Comparison of ENCODE assay signal across 8 mouse cellular contexts in the genomic region with DNA sequence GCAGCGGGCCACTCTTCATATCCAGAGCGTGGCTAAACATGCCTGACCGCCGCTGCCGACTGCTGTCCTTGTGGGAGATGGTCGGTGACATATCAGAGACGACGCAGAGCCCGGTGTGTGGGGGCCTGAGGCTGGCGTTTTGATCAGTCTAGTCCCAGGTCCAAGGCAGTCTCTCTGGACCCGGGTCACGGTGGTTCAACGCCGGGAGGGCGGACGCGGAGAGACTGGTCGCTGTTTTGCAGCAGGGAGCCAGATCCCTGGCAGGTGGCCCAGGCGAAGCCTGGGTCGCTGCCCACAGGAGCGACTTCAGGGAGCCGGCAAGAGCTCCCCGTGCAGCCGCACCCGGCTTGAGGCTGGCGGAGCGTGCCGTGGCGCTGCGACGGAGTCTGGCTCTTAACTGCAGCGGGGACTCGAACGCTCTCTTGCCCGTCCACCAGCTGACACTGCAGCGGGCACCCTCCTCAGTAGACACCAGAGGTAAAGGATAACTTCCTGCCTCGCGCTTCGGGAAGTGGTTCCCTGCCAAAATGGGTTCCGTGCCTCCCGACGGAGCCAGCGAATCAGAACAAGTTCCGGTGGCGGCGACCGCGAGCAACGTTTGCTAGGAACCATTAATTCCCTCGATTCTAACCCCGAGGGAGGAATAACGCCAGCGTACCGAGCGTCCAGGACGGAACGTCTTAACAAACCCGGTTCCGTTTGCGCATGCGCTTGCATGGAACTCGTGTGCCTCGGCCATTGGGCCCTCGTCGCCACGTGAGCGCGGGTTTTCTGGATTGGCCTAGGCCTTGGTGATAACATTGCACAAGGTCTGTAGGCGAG. TPM values are rescaled to one million over a fixed set of nuclear protein-coding genes. Genes with fewer than 3 reads are reported as not detected.
A peak's percentile ranks its signal among the peaks of the same experiment; 100 is the strongest.
DNase-seq lines count a peak whose midpoint lies in the region; ATAC-seq lines count a peak whose summit lies in the region.

A gene (minus strand): TSS at position 669 of the 822 bp plus-strand sequence.

- H3K9me3 ChIP-seq in heart, embryonic 13.5 days = no peaks in the 10 kb centered on the region
- no peaks in the 10 kb centered on the region for H3K9me3 ChIP-seq in liver, embryonic 12.5 days (replicated peaks)
- H3K9me3 ChIP-seq in stomach, embryonic 15.5 days = no peaks in the 10 kb centered on the region

- H3K27ac ChIP-seq in brown adipose tissue, adult 24 weeks (replicated peaks; ENCODE audit: low read depth, low read length) = peak within 1 kb of the TSS; percentile 83
- H3K27ac ChIP-seq in heart, embryonic 13.5 days (replicated peaks) = peak within 1 kb of the TSS; percentile 76
- H3K27ac ChIP-seq in liver, embryonic 12.5 days = peak within 1 kb of the TSS; percentile 90
- peak within 1 kb of the TSS; percentile 88 for H3K27ac ChIP-seq in stomach, embryonic 15.5 days

- H3K36me3 ChIP-seq in heart, embryonic 13.5 days = peaks cover 8% of the 10 kb centered on the region; the same call in 1 of the 2 replicates
- 0 out of 2 replicates have a peak, but pooled peaks cover 2% of the 10 kb centered on the region for H3K36me3 ChIP-seq in liver, embryonic 12.5 days
- H3K36me3 ChIP-seq in stomach, embryonic 15.5 days = no peaks in the 10 kb centered on the region

- peak within 1 kb of the TSS; percentile 89 for H3K9ac ChIP-seq in heart, embryonic 13.5 days
- H3K9ac ChIP-seq in liver, embryonic 12.5 days = peak within 1 kb of the TSS; percentile 92
- peak within 1 kb of the TSS; percentile 76 for H3K9ac ChIP-seq in stomach, embryonic 15.5 days

- H3K4me3 ChIP-seq in brown adipose tissue, adult 24 weeks (ENCODE audit: insufficient read depth, low read depth, low read length) = peak within 1 kb of the TSS; percentile 77
- peak within 1 kb of the TSS; percentile 68 for H3K4me3 ChIP-seq in heart, embryonic 13.5 days
- H3K4me3 ChIP-seq in liver, embryonic 12.5 days = peak within 1 kb of the TSS; percentile 92
- peak within 1 kb of the TSS; percentile 75 for H3K4me3 ChIP-seq in stomach, embryonic 15.5 days (replicated peaks)

- DNase-seq in CD4-positive, CD25-positive, alpha-beta regulatory T cell, adult 2 months (ENCODE audit: low read depth, low spot score) = peak; percentile 100
- DNase-seq in fat pad, adult 2 months (ENCODE audit: extremely low read depth, low read depth, low spot score) = peak; percentile 98
- DNase-seq in kidney, postnatal 10 days = peak; percentile 100
- peak; percentile 97 to 98 for DNase-seq in natural killer cell, adult 2 months (ENCODE audit: low spot score in 2 of 2)

- peaks cover 17% of the 10 kb centered on the region for H3K27me3 ChIP-seq in heart, embryonic 13.5 days (replicated peaks)
- peaks cover 10% of the 10 kb centered on the region for H3K27me3 ChIP-seq in liver, embryonic 12.5 days (replicated peaks)
- no peaks in the 10 kb centered on the region for H3K27me3 ChIP-seq in stomach, embryonic 15.5 days (replicated peaks)

- peak within 1 kb of the TSS; percentile 92 for H3K4me2 ChIP-seq in heart, embryonic 13.5 days
- H3K4me2 ChIP-seq in liver, embryonic 12.5 days = peak within 1 kb of the TSS; percentile 87
- peak within 1 kb of the TSS; percentile 64 for H3K4me2 ChIP-seq in stomach, embryonic 15.5 days

- WGBS in heart, embryonic 13.5 days = under 1% methylated on average over 69 of the region's 69 CpGs
- 2% methylated on average over 69 of the region's 69 CpGs for WGBS in liver, embryonic 12.5 days (ENCODE audit: insufficient replicate concordance)
- under 1% methylated on average over 69 of the region's 69 CpGs for WGBS in stomach, embryonic 15.5 days

- H3K4me1 ChIP-seq in brown adipose tissue, adult 24 weeks (ENCODE audit: control insufficient read depth, insufficient read depth, insufficient read length, low read length) = peaks cover 2% of the 10 kb centered on the region; the same call in 1 of the 2 replicates
- H3K4me1 ChIP-seq in heart, embryonic 13.5 days = peaks cover 26% of the 10 kb centered on the region
- peaks cover 29% of the 10 kb centered on the region for H3K4me1 ChIP-seq in liver, embryonic 12.5 days
- H3K4me1 ChIP-seq in stomach, embryonic 15.5 days = no peaks in the 10 kb centered on the region

- ATAC-seq in heart, embryonic 13.5 days (ENCODE audit: extremely low read depth, insufficient number of reproducible peaks, low FRiP score, low TSS enrichment) = peak; percentile 80
- peak; percentile 92 for ATAC-seq in liver, embryonic 12.5 days
- ATAC-seq in stomach, embryonic 15.5 days (ENCODE audit: insufficient read depth, low FRiP score, low read depth) = peak; percentile 94

RNA-seq across cellular contexts. Expression of the gene that starts here (rescaled TPM):
- polyA plus RNA-seq in brown adipose tissue, adult 24 weeks (2012; ENCODE audit: insufficient read depth, insufficient read length, missing spikeins) = 20.0 and 31.7 TPM in 2 replicates
- 9.0 and 10.0 TPM in 2 replicates for polyA plus RNA-seq in heart, embryonic 13.5 days (2015; fragmentation: Nextera tagmentation; extraction: Ambion mirVana)
- polyA plus RNA-seq in liver, embryonic 12.5 days (2016; fragmentation: Nextera tagmentation; extraction: Ambion mirVana) = 12.3 and 12.5 TPM in 2 replicates
- 24.1 and 24.7 TPM in 2 replicates for polyA plus RNA-seq in stomach, embryonic 15.5 days (2015; fragmentation: Nextera tagmentation; extraction: Ambion mirVana)

Comparison
In these comparisons a context has a peak if more than half of its experiments do, and no peak if none do; other contexts are left out.
1. Peak in every context shown above with its lines: DNase-seq, ATAC-seq, H3K4me3 ChIP-seq and H3K27ac ChIP-seq.